Mouse (Mus musculus): ENCODE data around the gene Olfr458.

- no peak for TF ChIP-seq POLR2A (IDR thresholded peaks at IDR 0.05; ENCODE audit: extremely low read depth, insufficient read depth, low read length)
- no peak for TF ChIP-seq CTCF (IDR thresholded peaks at IDR 0.05; ENCODE audit: low read depth, low read length)
Observed at GRCm38 (mm10) chr6:42421439-42421838, 43.6 kb downstream of the Olfr458 start.
